Mouse (Mus musculus) lung, adult 2 months (tissue): Measurements from ENCODE around the gene Psg19. TPM values are rescaled to one million over a fixed set of nuclear protein-coding genes. Genes with fewer than 3 reads are reported as not detected.
"Not testable (repeated sequence)": the region's sequence is repeated elsewhere in the genome, so short reads cannot be mapped to it uniquely, and the experiment has no call there.

Experiments used
- DNase-seq: peaks from one replicate; pipeline ENCODE4 v3.0.0; 2022
- H3K4me1 ChIP-seq: fragments of 200-500 bp; 2 replicates; pipeline ENCODE4 v1.6.1; 2011; ENCODE audit warnings: low read length; ENCODE audit not compliant: control insufficient read depth, insufficient read depth
- H3K4me3 ChIP-seq: fragments of 200-500 bp; replicated peaks from 2 replicates; pipeline ENCODE3; 2011; ENCODE audit warnings: low read depth, mild to moderate bottlenecking, control low read depth, low read length; ENCODE audit errors: extremely low read depth
- CTCF ChIP-seq: fragments of 200-500 bp; IDR thresholded peaks from 2 replicates; pipeline ENCODE4 v1.5.1; 2011; ENCODE audit warnings: mild to moderate bottlenecking, low read length, control low read depth; ENCODE audit not compliant: insufficient read depth
- POLR2A ChIP-seq: fragments of 200-500 bp; IDR thresholded peaks from 2 replicates; pipeline ENCODE4 v1.6.1; 2011; ENCODE audit warnings: low read depth, mild to moderate bottlenecking, control low read depth, low read length, borderline replicate concordance; ENCODE audit errors: extremely low read depth
- WGBS: fragments of 180-500 bp; shearing (Covaris S2); methylation state at CpG from one replicate; pipeline ENCODE4 v1.1.7; 2018; 5-methylcytosine and 5-hydroxymethylcytosine counted together
- polyA plus RNA-seq: library from polyadenylated mRNA; depleted of rRNA; stranded (reverse); fragments of >200 nt; gene quantifications from 2 replicates; pipeline ENCODE4 v1.2.3, GENCODE M21; 2012; rRNA removed

Psg19 gene
- polyA plus RNA-seq, 1 experiment, result not detected

DNA sequence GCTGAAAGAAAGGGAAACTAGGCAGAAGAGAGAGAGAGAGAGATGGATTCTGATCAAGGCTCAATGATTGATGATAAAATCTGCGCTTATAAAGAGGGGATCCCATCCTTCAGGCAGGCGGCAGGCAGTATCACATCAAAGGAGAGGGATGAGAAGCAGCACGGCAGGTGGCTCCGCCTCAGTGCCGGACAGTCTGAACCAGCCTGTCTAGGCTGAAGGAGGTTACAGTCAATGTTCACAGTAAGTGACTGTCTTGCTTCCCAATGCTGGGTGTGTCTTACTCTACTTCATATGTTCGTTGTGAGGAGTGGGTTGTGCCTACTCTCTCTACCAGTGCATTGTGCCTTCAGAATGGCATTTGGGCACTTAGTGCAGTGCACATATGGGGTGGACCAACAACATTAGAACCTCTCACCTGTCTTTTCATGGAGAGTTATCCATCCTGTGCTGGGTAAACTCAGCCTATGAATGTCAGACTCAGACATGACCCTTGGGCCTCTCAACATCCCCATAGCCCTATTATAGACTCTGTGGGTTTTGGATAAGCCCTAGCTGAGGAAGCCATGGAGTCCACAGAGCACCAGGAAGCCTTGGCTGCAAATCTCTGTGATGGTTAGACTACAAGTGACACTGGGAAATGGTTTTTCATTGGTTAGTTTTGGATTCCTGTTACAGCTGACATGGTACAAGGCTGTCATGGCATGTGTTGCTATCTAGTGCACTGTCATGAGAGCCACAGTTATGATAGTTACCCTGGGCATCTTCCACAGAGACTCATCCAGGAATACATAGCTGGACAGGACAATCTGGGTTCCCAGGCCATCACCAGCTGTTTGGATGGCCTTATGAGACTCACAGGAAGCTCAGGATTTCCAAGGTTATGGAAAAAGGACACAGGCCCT, 49.1 kb downstream of the Psg19 start:
- H3K4me3 ChIP-seq, result no peak overlapping the region
- no peak for DNase-seq
- WGBS, result 29% methylated on average over 6 of the region's 6 CpGs
- H3K4me1 ChIP-seq, result no peaks in the 10 kb centered on the region
- TF ChIP-seq POLR2A, result no peak
- TF ChIP-seq CTCF, result no peak

DNA sequence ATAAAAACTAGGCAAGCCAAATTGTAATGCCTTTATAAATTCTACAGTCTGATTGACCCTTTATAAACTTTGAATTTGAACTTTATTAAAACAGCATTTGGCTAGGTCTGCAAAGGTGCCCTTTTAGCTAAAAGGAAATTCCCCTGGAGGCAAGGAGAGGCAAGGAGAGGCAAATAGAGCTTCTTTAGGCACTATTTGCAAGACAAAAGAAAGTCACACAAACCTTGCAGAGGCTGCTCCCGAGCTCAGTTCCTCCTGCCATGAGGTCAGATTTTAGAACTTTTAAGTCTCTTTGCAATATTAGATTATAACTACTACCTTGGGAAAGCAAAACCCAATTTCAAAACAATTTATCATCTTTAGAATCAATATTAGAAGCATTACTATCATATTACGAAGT, 50.9 kb downstream of the Psg19 start:
- H3K4me1 ChIP-seq, DNase-seq, H3K4me3 ChIP-seq: not testable (repeated sequence)
- WGBS, result 61% methylated on average over 2 of the region's 2 CpGs

DNA sequence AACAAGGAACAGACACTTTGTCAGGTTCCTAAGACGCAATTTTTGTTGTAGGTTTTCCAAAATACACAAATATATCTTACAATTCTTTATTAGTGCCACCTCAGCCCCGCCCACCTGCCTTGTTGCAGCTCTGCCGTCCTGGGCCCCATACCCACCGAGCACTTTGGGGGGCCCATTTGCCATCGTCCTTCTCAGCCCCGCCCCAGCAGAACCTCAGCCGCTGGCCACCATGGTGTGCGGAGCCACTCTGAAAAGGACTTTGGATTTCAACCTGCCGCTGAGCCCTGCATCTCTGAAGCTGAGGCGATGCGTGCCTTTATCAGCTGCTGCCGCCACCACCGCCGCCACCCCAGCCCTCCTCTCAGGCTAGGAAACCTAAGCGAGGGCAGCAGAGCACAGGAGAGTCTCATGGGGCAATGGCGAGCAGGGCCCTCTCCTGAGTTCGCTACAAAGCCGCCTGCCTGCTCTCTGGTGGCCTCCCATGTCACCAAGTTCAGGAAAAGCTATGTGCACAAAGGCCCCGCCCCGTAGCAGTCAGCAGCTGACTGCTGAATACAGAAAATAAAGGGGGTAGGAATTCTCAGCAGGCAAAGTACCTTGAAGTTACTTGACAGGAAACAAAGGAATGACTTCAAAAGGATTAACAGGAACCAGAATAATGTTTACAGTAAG, 52.0 kb downstream of the Psg19 start:
- Histone ChIP-seq H3K4me3 (no peak overlapping the region), H3K4me1 (no peaks in the 10 kb centered on the region)
- TF ChIP-seq CTCF, result no peak
- TF ChIP-seq POLR2A, result no peak
- WGBS, result 15% methylated on average over 20 of the region's 20 CpGs
- no peak for DNase-seq

Other genes starting within 250 kb of the Psg19 start
- not detected in 2 replicates for gene Psg27, start 231.2 kb downstream of the Psg19 start, polyA plus RNA-seq
- gene Psg23, start 182.0 kb downstream of the Psg19 start, polyA plus RNA-seq, result not detected in 2 replicates
- not detected in 2 replicates for gene Psg21, start 141.8 kb downstream of the Psg19 start, polyA plus RNA-seq
- gene Psg20, start 112.3 kb downstream of the Psg19 start, polyA plus RNA-seq, result not detected in 2 replicates
- gene Psg22, start 80.4 kb downstream of the Psg19 start, polyA plus RNA-seq, result not detected in 2 replicates
- 0.27 and 1.1 TPM in 2 replicates for gene Psg17, start 23.1 kb upstream of the Psg19 start, polyA plus RNA-seq
- gene Mill2, start 41.4 kb upstream of the Psg19 start, polyA plus RNA-seq, result 17.1 and 27.9 TPM in 2 replicates
- gene Pglyrp1, start 72.8 kb upstream of the Psg19 start, polyA plus RNA-seq, result 46.7 and 112 TPM in 2 replicates
- gene Ccdc61, start 111.9 kb upstream of the Psg19 start, polyA plus RNA-seq, result 22.7 and 26.9 TPM in 2 replicates
- gene Nova2, start 127.4 kb upstream of the Psg19 start, polyA plus RNA-seq, result 4.2 and 5.0 TPM in 2 replicates
- 0.07 and 0.09 TPM in 2 replicates for gene Nanos2, start 188.9 kb upstream of the Psg19 start, polyA plus RNA-seq
- gene Mypop, start 192.7 kb upstream of the Psg19 start, polyA plus RNA-seq, result 7.2 and 10.2 TPM in 2 replicates
- 34.7 and 39.9 TPM in 2 replicates for gene Irf2bp1, start 205.5 kb upstream of the Psg19 start, polyA plus RNA-seq
- gene Foxa3, start 225.0 kb upstream of the Psg19 start, polyA plus RNA-seq, result 0.39 and 0.60 TPM in 2 replicates
- 69.3 and 76.1 TPM in 2 replicates for gene Sympk, start 225.9 kb upstream of the Psg19 start, polyA plus RNA-seq